Mouse (Mus musculus) embryonic facial prominence, embryonic 11.5 days (tissue): ENCODE results near the gene Dynlt3. TPM values are rescaled to one million over a fixed set of nuclear protein-coding genes. Genes with fewer than 3 reads are reported as not detected.

Source experiments
- polyA plus RNA-seq: library from polyadenylated mRNA; unstranded; fragments of >200 nt; fragmentation: Nextera tagmentation; extraction: Ambion mirVana; gene quantifications from 2 replicates; pipeline ENCODE4 v1.2.1, GENCODE M21; 2014

Gene Dynlt3
- polyA plus RNA-seq, 1 experiment from 2014 or later: 24.9 TPM

Other genes starting within 250 kb of the Dynlt3 start
- gene Cybb, start 175.2 kb downstream of the Dynlt3 start, polyA plus RNA-seq: 0.93 and 1.3 TPM in 2 replicates
- gene H2al1o, start 90.6 kb downstream of the Dynlt3 start, polyA plus RNA-seq: not detected in 2 replicates
- not detected in 2 replicates for gene Hypm, start 183.9 kb upstream of the Dynlt3 start, polyA plus RNA-seq
- gene H2al3, start 186.7 kb upstream of the Dynlt3 start, polyA plus RNA-seq: not detected in 2 replicates
- gene Sytl5, start 222.6 kb upstream of the Dynlt3 start, polyA plus RNA-seq: 0.32 and 0.91 TPM in 2 replicates